ENCODE assay signal across 19 mouse cellular contexts in genomic region chr5:66219692-66220091, GRCm38 (mm10). TPM values are rescaled to one million over a fixed set of nuclear protein-coding genes. Genes with fewer than 3 reads are reported as not detected.
A peak's percentile ranks its signal among the peaks of the same experiment; 100 is the strongest.
DNase-seq lines count a peak whose midpoint lies in the region; ATAC-seq and TF ChIP-seq lines count a peak whose summit lies in the region.
"Had no signal": no experiment of that assay in that cellular context is flagged by ENCODE, and none has a peak within 500 bp of the region (broad histone marks: within the 10 kb centered on the region; RNA-seq: fewer than 3 reads in every experiment).

No protein-coding gene starts in this region.

- H3K9ac ChIP-seq in hindbrain, postnatal 0 days (replicated peaks; ENCODE audit: low read length) = no peak overlapping the region
- no peak overlapping the region for H3K9ac ChIP-seq in hindbrain, embryonic 13.5 days
- no peak overlapping the region for H3K9ac ChIP-seq in lung, embryonic 16.5 days (ENCODE audit: low read length)
- H3K9ac ChIP-seq: heart, embryonic 15.5 days; intestine, embryonic 15.5 days; limb, embryonic 12.5 days; liver, embryonic 15.5 days; neural tube, embryonic 13.5 days had no signal

- TF ChIP-seq CTCF in hindbrain, postnatal 0 days (IDR thresholded peaks at IDR 0.05; ENCODE audit: low read depth) = no peak

- no peak overlapping the region for H3K4me3 ChIP-seq in hindbrain, postnatal 0 days (ENCODE audit: low read length)
- no peak overlapping the region for H3K4me3 ChIP-seq in hindbrain, embryonic 13.5 days
- no peak overlapping the region for H3K4me3 ChIP-seq in lung, embryonic 16.5 days (ENCODE audit: low read length)
- H3K4me3 ChIP-seq: erythroblast, embryonic 14.5 days; heart, embryonic 15.5 days; intestine, embryonic 15.5 days; limb, embryonic 12.5 days; liver, embryonic 15.5 days; megakaryocyte, embryonic 14.5 days; neural tube, embryonic 13.5 days had no signal

- no peak overlapping the region for H3K27ac ChIP-seq in hindbrain, postnatal 0 days
- no peak overlapping the region for H3K27ac ChIP-seq in hindbrain, embryonic 13.5 days
- no peak overlapping the region for H3K27ac ChIP-seq in lung, embryonic 16.5 days (ENCODE audit: low read length)
- H3K27ac ChIP-seq: heart, embryonic 15.5 days; intestine, embryonic 15.5 days; liver, embryonic 15.5 days; neural tube, embryonic 13.5 days had no signal

- peak; percentile 26 for DNase-seq in hindbrain, postnatal 0 days (ENCODE audit: low spot score)
- no peak for DNase-seq in lung, postnatal 14 days
- DNase-seq in fat pad, adult 2 months (ENCODE audit: extremely low read depth, low read depth, low spot score) = peak; percentile 94
- DNase-seq in spleen, postnatal 36 days (ENCODE audit: low spot score in 2 of 2) = no peak
- DNase-seq: adrenal gland, adult 8-10 months; cerebellum, adult 2 months; heart, adult 18-20 months; thymus, postnatal 36 days had no signal

- H3K27me3 ChIP-seq in hindbrain, postnatal 0 days (ENCODE audit: insufficient read depth, low read length) = no peaks in the 10 kb centered on the region
- no peaks in the 10 kb centered on the region for H3K27me3 ChIP-seq in hindbrain, embryonic 13.5 days
- no peaks in the 10 kb centered on the region for H3K27me3 ChIP-seq in lung, embryonic 16.5 days (ENCODE audit: control insufficient read depth, insufficient read depth, low read depth, low read length)
- H3K27me3 ChIP-seq: heart, embryonic 15.5 days; intestine, embryonic 15.5 days; limb, embryonic 12.5 days; liver, embryonic 15.5 days; neural tube, embryonic 13.5 days had no signal

- WGBS in hindbrain, postnatal 0 days = 51% methylated on average over 6 of the region's 6 CpGs
- WGBS in hindbrain, embryonic 13.5 days = 67% methylated on average over 6 of the region's 6 CpGs
- WGBS in lung, embryonic 16.5 days = 37% methylated on average over 6 of the region's 6 CpGs

- H3K4me1 ChIP-seq in hindbrain, postnatal 0 days (ENCODE audit: insufficient read depth, low read length) = no peaks in the 10 kb centered on the region
- peaks cover 10% of the 10 kb centered on the region for H3K4me1 ChIP-seq in hindbrain, embryonic 13.5 days (replicated peaks)
- H3K4me1 ChIP-seq in lung, embryonic 16.5 days (replicated peaks; ENCODE audit: control insufficient read depth, insufficient read depth, low read length) = peaks cover 15% of the 10 kb centered on the region
- H3K4me1 ChIP-seq: megakaryocyte, embryonic 14.5 days had no signal

- no peaks in the 10 kb centered on the region for H3K9me3 ChIP-seq in hindbrain, postnatal 0 days (ENCODE audit: low read length)
- no peaks in the 10 kb centered on the region for H3K9me3 ChIP-seq in hindbrain, embryonic 13.5 days
- H3K9me3 ChIP-seq in lung, embryonic 16.5 days (ENCODE audit: control insufficient read depth, low read length) = no peaks in the 10 kb centered on the region
- H3K9me3 ChIP-seq: heart, embryonic 15.5 days; intestine, embryonic 15.5 days; limb, embryonic 12.5 days; liver, embryonic 15.5 days; megakaryocyte, embryonic 14.5 days; neural tube, embryonic 13.5 days had no signal

- H3K36me3 ChIP-seq in hindbrain, postnatal 0 days (ENCODE audit: insufficient read depth, low read length) = no peaks in the 10 kb centered on the region
- H3K36me3 ChIP-seq in hindbrain, embryonic 13.5 days = no peaks in the 10 kb centered on the region
- H3K36me3 ChIP-seq in lung, embryonic 16.5 days (ENCODE audit: control insufficient read depth, insufficient read depth, low read length) = no peaks in the 10 kb centered on the region
- H3K36me3 ChIP-seq: G1E; heart, embryonic 15.5 days; intestine, embryonic 15.5 days; limb, embryonic 12.5 days; liver, embryonic 15.5 days; neural tube, embryonic 13.5 days had no signal

- no peak overlapping the region for H3K4me2 ChIP-seq in hindbrain, postnatal 0 days (ENCODE audit: low read depth, low read length)
- H3K4me2 ChIP-seq in hindbrain, embryonic 13.5 days = no peak overlapping the region
- peak overlapping the region; percentile 25 for H3K4me2 ChIP-seq in lung, embryonic 16.5 days (ENCODE audit: low read depth, low read length)
- H3K4me2 ChIP-seq: heart, embryonic 15.5 days; intestine, embryonic 15.5 days; limb, embryonic 12.5 days; liver, embryonic 15.5 days; neural tube, embryonic 13.5 days had no signal

- ATAC-seq in hindbrain, postnatal 0 days = no peak
- no peak for ATAC-seq in hindbrain, embryonic 13.5 days (ENCODE audit: low FRiP score)
- ATAC-seq in lung, embryonic 16.5 days (ENCODE audit: low read depth) = peak; percentile 74
- no peak for ATAC-seq in monocyte, adult 5-6 weeks (replicated peaks; ENCODE audit: insufficient number of reproducible peaks, low FRiP score, low TSS enrichment, poor library complexity, severe bottlenecking)

RNA-seq across cellular contexts. Expression of gene Nsun7, which starts 40.0 kb away (rescaled TPM):
- total RNA-seq in hindbrain, postnatal 0 days (2014; rRNA removed) = 2.3 and 3.7 TPM in 2 replicates
- 3.0 and 3.5 TPM in 2 replicates for polyA plus RNA-seq in hindbrain, postnatal 0 days (2015; fragmentation: Nextera tagmentation; extraction: Ambion mirVana)
- 2.4 and 2.5 TPM in 2 replicates for polyA plus RNA-seq in hindbrain, embryonic 13.5 days (2015; fragmentation: Nextera tagmentation; extraction: Ambion mirVana)
- 3.3 and 3.4 TPM in 2 replicates for polyA plus RNA-seq in lung, embryonic 16.5 days (2015; fragmentation: Nextera tagmentation; extraction: Ambion mirVana)
- not detected in 3 replicates for total RNA-seq in monocyte, adult 5-6 weeks (2017)
- total RNA-seq: heart, adult 18-20 months had no signal
- polyA plus RNA-seq: erythroblast, embryonic 14.5 days; G1E; liver, embryonic 15.5 days had no signal

RNA-seq across cellular contexts. Expression of gene Rbm47, which starts 46.8 kb away (rescaled TPM):
- total RNA-seq in hindbrain, postnatal 0 days (2014; rRNA removed) = 2.5 and 2.6 TPM in 2 replicates
- 5.0 and 6.0 TPM in 2 replicates for polyA plus RNA-seq in hindbrain, postnatal 0 days (2015; fragmentation: Nextera tagmentation; extraction: Ambion mirVana)
- 3.9 and 7.8 TPM in 2 replicates for polyA plus RNA-seq in hindbrain, embryonic 13.5 days (2015; fragmentation: Nextera tagmentation; extraction: Ambion mirVana)
- polyA plus RNA-seq in lung, embryonic 16.5 days (2015; fragmentation: Nextera tagmentation; extraction: Ambion mirVana) = 39.2 and 43.9 TPM in 2 replicates
- 14.4 to 23.3 TPM (median 16.8 TPM) in 3 replicates for total RNA-seq in monocyte, adult 5-6 weeks (2017)
- polyA plus RNA-seq: G1E had no signal

Comparison
In these comparisons a context has a peak if more than half of its experiments do, and no peak if none do; other contexts are left out.
1. DNase-seq: peak in hindbrain, postnatal 0 days (single experiment) and fat pad, adult 2 months (single experiment); none in lung, postnatal 14 days (single experiment) and spleen, postnatal 36 days (0 of 2).